Mouse (Mus musculus) brain, embryonic 14.5 days (tissue): ENCODE measurements at regions not wholly inside any gene's neighbourhood (a gene's known extent, or its start where the extent isn't known, plus 50 kb on each side); places are given as distances from the start of the nearest gene placed in this dataset.
"Not testable (repeated sequence)": the region's sequence is repeated elsewhere in the genome, so short reads cannot be mapped to it uniquely, and the experiment has no call there.

Experiments used
- DNase-seq: peaks from one replicate; pipeline ENCODE4 v3.0.0-alpha.2; 2011; ENCODE audit warnings: low read depth
- CTCF ChIP-seq: fragments of 200-500 bp; IDR thresholded peaks from 2 replicates; pipeline ENCODE4 v1.5.1; 2012; ENCODE audit warnings: inconsistent platforms, mild to moderate bottlenecking, moderate library complexity, borderline replicate concordance; ENCODE audit not compliant: insufficient read depth, insufficient read length; ENCODE audit errors: extremely low read depth
- POLR2A ChIP-seq: fragments of 200-500 bp; IDR thresholded peaks from 2 replicates; pipeline ENCODE4 v1.6.1; 2012; ENCODE audit warnings: mild to moderate bottlenecking, inconsistent platforms, borderline replicate concordance; ENCODE audit not compliant: poor library complexity, insufficient read depth, insufficient read length, severe bottlenecking; ENCODE audit errors: extremely low read depth

- not testable (repeated sequence) for DNase-seq
These were observed 450.8 kb upstream of the Epha6 start for GRCm38 (mm10) chr16:61056175-61056574.

GRCm38 (mm10) chr16:61041140-61041586 is 435.8 kb upstream of the Epha6 start:
- TF ChIP-seq CTCF (no peak), POLR2A (no peak)
- peak; percentile 72 for DNase-seq
